Mouse (Mus musculus): Measurements from ENCODE around the gene Rreb1.

The Rreb1 gene

GRCm38 (mm10) chr13:37974036-37974435 lies 195.8 kb downstream of the Rreb1 start:
- DNase-seq (ENCODE audit: low spot score in 2 of 2), result no peak

GRCm38 (mm10) chr13:37974731-37975130 lies 196.5 kb downstream of the Rreb1 start:
- no peak for DNase-seq (ENCODE audit: low spot score in 2 of 2)

- no peak for DNase-seq (ENCODE audit: low spot score in 2 of 2)
Measured at GRCm38 (mm10) chr13:37979506-37979905, 201.3 kb downstream of the Rreb1 start.

GRCm38 (mm10) chr13:37980346-37980745 lies 202.1 kb downstream of the Rreb1 start:
- no peak for DNase-seq (ENCODE audit: low spot score in 2 of 2)

GRCm38 (mm10) chr13:37981063-37981462 lies 202.9 kb downstream of the Rreb1 start:
- DNase-seq (ENCODE audit: low spot score in 2 of 2), result no peak

- no peak for DNase-seq (ENCODE audit: low spot score in 2 of 2)
Measured at GRCm38 (mm10) chr13:37986166-37986565, 208.0 kb downstream of the Rreb1 start.

- no peak for DNase-seq (ENCODE audit: low spot score in 2 of 2)
Measured at GRCm38 (mm10) chr13:37989701-37990100, 211.5 kb downstream of the Rreb1 start.

GRCm38 (mm10) chr13:37992638-37993371 lies 214.6 kb downstream of the Rreb1 start:
- DNase-seq (ENCODE audit: low spot score in 2 of 2), result no peak

GRCm38 (mm10) chr13:37993376-37993703 lies 215.1 kb downstream of the Rreb1 start:
- peak in 1 of 2 experiments; percentile 9 for DNase-seq (ENCODE audit: low spot score in 2 of 2)

GRCm38 (mm10) chr13:37993704-37994404 lies 215.7 kb downstream of the Rreb1 start, which contains the start of gene Ssr1:
Gene Ssr1, minus strand, starts transcription at chr13:37994217.
- DNase-seq (ENCODE audit: low spot score in 2 of 2), result peak; percentile 95

GRCm38 (mm10) chr13:37994405-37994749 lies 216.2 kb downstream of the Rreb1 start:
- no peak for DNase-seq (ENCODE audit: low spot score in 2 of 2)

- DNase-seq (ENCODE audit: low spot score in 2 of 2), result no peak
Measured at GRCm38 (mm10) chr13:37999713-38000112, 221.5 kb downstream of the Rreb1 start.
